Mouse (Mus musculus) lung, postnatal 4 days (tissue): ENCODE results near the gene Ptprk.

Source experiments
- DNase-seq, 2 experiments: peaks; one replicate each; pipeline ENCODE4 v3.0.0; 2021

The Ptprk gene

GRCm38 (mm10) chr10:28113879-28114278 lies 39.3 kb downstream of the Ptprk start:
- peak; percentile 53 to 55 for DNase-seq

- no peak for DNase-seq
These were observed 42.4 kb downstream of the Ptprk start for GRCm38 (mm10) chr10:28116982-28117381.

- no peak for DNase-seq
These were observed 44.3 kb downstream of the Ptprk start for GRCm38 (mm10) chr10:28118783-28119365.

- no peak for DNase-seq
These were observed 49.3 kb downstream of the Ptprk start for GRCm38 (mm10) chr10:28123881-28124280.

- no peak for DNase-seq
These were observed 53.4 kb downstream of the Ptprk start for GRCm38 (mm10) chr10:28128011-28128410.

- DNase-seq: no peak
These were observed 53.8 kb downstream of the Ptprk start for GRCm38 (mm10) chr10:28128450-28128849.

GRCm38 (mm10) chr10:28130422-28130821 lies 55.8 kb downstream of the Ptprk start:
- DNase-seq: no peak

- no peak for DNase-seq
These were observed 59.1 kb downstream of the Ptprk start for GRCm38 (mm10) chr10:28133770-28134169.

GRCm38 (mm10) chr10:28138399-28138798 lies 63.8 kb downstream of the Ptprk start:
- no peak for DNase-seq

- no peak for DNase-seq
These were observed 69.8 kb downstream of the Ptprk start for GRCm38 (mm10) chr10:28144459-28144858.

- no peak for DNase-seq
These were observed 70.7 kb downstream of the Ptprk start for GRCm38 (mm10) chr10:28145326-28145725.

GRCm38 (mm10) chr10:28155688-28156685 lies 81.4 kb downstream of the Ptprk start:
- DNase-seq: no peak

GRCm38 (mm10) chr10:28159716-28160115 lies 85.1 kb downstream of the Ptprk start:
- DNase-seq: no peak

- no peak for DNase-seq
These were observed 86.7 kb downstream of the Ptprk start for GRCm38 (mm10) chr10:28161306-28161705.

- peak; percentile 15 to 35 for DNase-seq
These were observed 89.6 kb downstream of the Ptprk start for GRCm38 (mm10) chr10:28164250-28164649.

- no peak for DNase-seq
These were observed 90.1 kb downstream of the Ptprk start for GRCm38 (mm10) chr10:28164746-28165145.

- no peak for DNase-seq
These were observed 92.0 kb downstream of the Ptprk start for GRCm38 (mm10) chr10:28166610-28167009.

GRCm38 (mm10) chr10:28167097-28167496 lies 92.5 kb downstream of the Ptprk start:
- no peak for DNase-seq

- no peak for DNase-seq
These were observed 96.6 kb downstream of the Ptprk start for GRCm38 (mm10) chr10:28171196-28171595.

- no peak for DNase-seq
These were observed 104.3 kb downstream of the Ptprk start for GRCm38 (mm10) chr10:28178876-28179275.

GRCm38 (mm10) chr10:28182081-28182480 lies 107.5 kb downstream of the Ptprk start:
- no peak for DNase-seq

GRCm38 (mm10) chr10:28184675-28185074 lies 110.1 kb downstream of the Ptprk start:
- no peak for DNase-seq

- no peak for DNase-seq
These were observed 110.7 kb downstream of the Ptprk start for GRCm38 (mm10) chr10:28185326-28185725.
